8 mouse cellular contexts compared by ENCODE assay signal in genomic region chr3:98382246-98382939, GRCm38 (mm10). TPM values are rescaled to one million over a fixed set of nuclear protein-coding genes. Genes with fewer than 3 reads are reported as not detected.
DNase-seq lines count a peak whose midpoint lies in the region; ATAC-seq and TF ChIP-seq lines count a peak whose summit lies in the region.

Gene Zfp697, plus strand, starts transcription at chr3:98382461.

- H3K27ac ChIP-seq in layer of hippocampus, adult 2 months = peak within 1 kb of the TSS; percentile 94

- peak within 1 kb of the TSS; percentile 82 for H3K4me3 ChIP-seq in layer of hippocampus, adult 2 months

- peak; percentile 59 for TF ChIP-seq CTCF in layer of hippocampus, adult 2 months (conservative IDR thresholded peaks at IDR 0.05)

- DNase-seq in NIH3T3 (ENCODE audit: low read depth) = peak; percentile 85
- DNase-seq in cerebellum, adult 8-10 months = peak; percentile 87
- DNase-seq in frontal cortex, adult 2 months (ENCODE audit: extremely low spot score in 1 of 2, low spot score in 1 of 2) = peak; percentile 55 to 84
- peak; percentile 81 for DNase-seq in heart, postnatal 4 days
- DNase-seq in layer of hippocampus, adult 2 months (ENCODE audit: low spot score in 2 of 2) = peak; percentile 78 to 84
- DNase-seq in lung, adult 18-20 months = peak; percentile 83 to 88
- peak; percentile 54 to 71 for DNase-seq in urinary bladder, postnatal 4 days (ENCODE audit: low spot score in 2 of 2)

- peak; percentile 21; the same call in 1 of the 2 replicates for ATAC-seq in neutrophil, adult 5-6 weeks (ENCODE audit: extremely low read depth, insufficient number of reproducible peaks, low FRiP score, poor library complexity, severe bottlenecking)

RNA-seq across cellular contexts. Expression of gene Zfp697, which starts in this region (rescaled TPM):
- 17.0 TPM in 2 replicates for polyA plus RNA-seq in frontal cortex, adult 2 months (2012; rRNA removed)
- total RNA-seq in heart, postnatal 4 days (2021) = 1 to 10 TPM; 9.4 to 9.8 TPM
- 10 to 100 TPM; 28.5 to 29.1 TPM for total RNA-seq in layer of hippocampus, adult 2 months (2021)
- total RNA-seq in neutrophil, adult 5-6 weeks (2017) = 0.12 TPM in 1 of 2 replicates, not detected in the other

Comparison
In these comparisons a context has a peak if more than half of its experiments do, and no peak if none do; other contexts are left out.
1. Peak in every context shown above with its lines: DNase-seq, ATAC-seq, H3K4me3 ChIP-seq and H3K27ac ChIP-seq.
2. Peak in ATAC-seq in neutrophil, adult 5-6 weeks; RNA of the gene not detected or under 1 TPM.